Mouse (Mus musculus) heart, adult 2 months (tissue): ENCODE results near the gene Txndc16.

Experiments
- EP300 ChIP-seq: fragments of 200-500 bp; IDR thresholded peaks from 2 replicates; pipeline ENCODE4 v1.6.1; 2011; ENCODE audit warnings: low read depth, low read length, control low read depth; ENCODE audit not compliant: insufficient read depth
- POLR2A ChIP-seq: fragments of 200-500 bp; IDR thresholded peaks from 2 replicates; pipeline ENCODE4 v1.6.1; 2011; ENCODE audit warnings: mild to moderate bottlenecking, low read depth, low read length, control low read depth; ENCODE audit not compliant: insufficient read depth

DNA sequence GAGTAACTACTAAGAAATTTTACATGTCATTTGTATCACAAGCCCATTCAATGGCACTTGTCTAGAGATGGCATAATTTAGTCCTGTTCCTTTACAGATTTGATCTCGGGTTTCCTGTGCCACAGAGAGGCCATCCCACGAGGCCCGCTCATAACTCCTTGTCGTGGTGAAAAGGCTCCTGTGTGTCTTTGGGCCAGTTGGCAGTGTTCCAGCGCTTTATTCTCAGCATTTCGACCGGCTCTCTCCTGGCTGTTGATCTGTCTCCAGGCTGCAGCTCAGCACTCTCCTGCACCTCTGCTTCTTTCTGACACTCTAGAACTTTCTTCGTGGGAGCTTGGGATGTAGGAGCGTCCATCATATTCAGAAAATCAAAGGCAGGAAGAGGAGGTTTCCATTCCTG, 84.6 kb downstream of the Txndc16 start:
- no peak for TF ChIP-seq EP300
- TF ChIP-seq POLR2A: no peak
